Mouse (Mus musculus) adrenal gland (tissue): Measurements from ENCODE around the gene Manba.
"Not testable (repeated sequence)": the region's sequence is repeated elsewhere in the genome, so short reads cannot be mapped to it uniquely, and the experiment has no call there.

ENCODE experiments used
- intact Hi-C: fragments of 180-260 bp; cut with DNase I; formaldehyde crosslinking; loops from one replicate; pipeline ENCODE4 v1.15.1; 2025
- long read RNA-seq, 2 experiments: library from polyadenylated mRNA; unstranded; transcript quantifications; one replicate each; pipeline ENCODE4 v2.0.0; 2020; ENCODE audit warnings: borderline replicate concordance in 1 of 2; ENCODE audit not compliant: insufficient replicate concordance in 1 of 2

Gene Manba
- long read RNA-seq, experiment 1, partial matches to known transcripts, result 3 of 4 reads
- long read RNA-seq, experiment 1, other reads (novel, unspliced or antisense), result 0 of 4 reads
- long read RNA-seq, experiment 2, partial matches to known transcripts, result 4 of 8 reads
- long read RNA-seq, experiment 2, other reads (novel, unspliced or antisense), result 2 of 8 reads

DNA sequence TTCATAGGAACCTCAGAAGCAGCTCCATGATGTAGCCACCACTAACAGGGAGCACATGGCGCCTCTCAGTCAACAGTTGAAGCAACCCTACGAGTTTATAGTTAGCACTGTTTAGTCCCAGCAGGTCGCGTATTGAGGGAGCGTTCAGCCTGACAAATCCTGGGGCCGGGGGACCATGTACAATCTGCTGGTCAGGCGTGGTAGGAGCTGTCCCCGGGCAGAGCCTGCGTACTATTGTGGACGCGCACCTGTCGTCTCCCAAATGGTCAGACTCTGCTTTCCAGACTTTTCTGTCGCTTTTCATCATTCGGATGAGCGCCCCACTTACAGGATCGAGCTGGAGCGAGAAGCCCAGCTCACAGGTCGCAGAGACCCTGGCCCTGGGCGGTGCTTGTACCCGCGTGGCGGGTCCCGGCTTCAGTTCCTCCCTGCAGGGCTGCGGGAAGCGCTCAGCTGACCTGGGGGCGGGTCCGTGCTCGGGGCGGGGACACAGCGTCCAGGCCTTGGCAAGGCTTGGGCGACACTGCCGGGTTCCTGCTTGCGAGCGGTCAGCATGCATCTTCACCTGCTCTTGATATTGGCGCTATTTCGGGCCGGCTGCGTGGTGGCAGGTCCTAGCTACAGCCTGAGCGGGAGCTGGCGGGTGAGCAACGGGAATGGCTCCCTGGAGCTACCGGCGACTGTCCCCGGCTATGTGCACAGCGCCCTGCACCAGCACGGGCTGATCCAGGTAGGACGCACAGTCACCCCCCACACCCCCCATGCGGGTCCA lies at the start of gene Manba:
Gene Manba (plus strand): TSS at position 484 of the 772 bp plus-strand sequence.
- intact Hi-C loops, result no loop called here

DNA sequence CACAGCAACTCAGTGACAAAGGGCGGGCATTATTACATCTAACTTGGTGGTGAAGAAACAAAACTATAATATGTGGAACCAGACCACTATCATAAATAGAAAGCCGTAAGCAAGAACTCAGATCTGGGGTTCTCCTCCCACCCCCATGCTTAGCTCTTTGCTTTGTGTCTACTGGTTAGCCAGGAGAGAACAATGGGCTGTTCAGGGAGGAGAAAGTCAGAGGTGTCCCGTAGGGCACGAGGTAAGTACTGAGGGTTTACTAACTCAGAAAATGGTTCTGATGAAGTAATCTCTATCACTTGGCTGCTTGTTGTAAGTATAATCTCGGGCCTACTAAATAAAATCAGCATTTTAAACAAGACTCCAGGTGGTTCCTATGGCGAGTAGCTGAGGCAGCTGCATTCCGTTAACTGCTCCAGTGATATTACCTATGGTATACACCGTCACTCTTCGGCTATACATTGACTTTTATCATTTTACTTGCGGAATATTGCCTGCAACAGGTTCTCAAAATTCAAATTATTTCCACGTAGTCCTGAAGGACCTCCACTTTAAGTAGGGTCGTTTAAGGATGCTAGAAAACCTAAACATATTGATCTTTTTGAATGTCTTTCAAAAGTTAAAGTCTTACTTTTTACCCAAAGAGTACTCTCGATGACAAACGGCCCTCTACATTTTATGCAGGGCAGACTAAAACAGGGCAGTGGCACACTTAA lies 48.4 kb upstream of the Manba start:
- intact Hi-C loops, result no loop called here

DNA sequence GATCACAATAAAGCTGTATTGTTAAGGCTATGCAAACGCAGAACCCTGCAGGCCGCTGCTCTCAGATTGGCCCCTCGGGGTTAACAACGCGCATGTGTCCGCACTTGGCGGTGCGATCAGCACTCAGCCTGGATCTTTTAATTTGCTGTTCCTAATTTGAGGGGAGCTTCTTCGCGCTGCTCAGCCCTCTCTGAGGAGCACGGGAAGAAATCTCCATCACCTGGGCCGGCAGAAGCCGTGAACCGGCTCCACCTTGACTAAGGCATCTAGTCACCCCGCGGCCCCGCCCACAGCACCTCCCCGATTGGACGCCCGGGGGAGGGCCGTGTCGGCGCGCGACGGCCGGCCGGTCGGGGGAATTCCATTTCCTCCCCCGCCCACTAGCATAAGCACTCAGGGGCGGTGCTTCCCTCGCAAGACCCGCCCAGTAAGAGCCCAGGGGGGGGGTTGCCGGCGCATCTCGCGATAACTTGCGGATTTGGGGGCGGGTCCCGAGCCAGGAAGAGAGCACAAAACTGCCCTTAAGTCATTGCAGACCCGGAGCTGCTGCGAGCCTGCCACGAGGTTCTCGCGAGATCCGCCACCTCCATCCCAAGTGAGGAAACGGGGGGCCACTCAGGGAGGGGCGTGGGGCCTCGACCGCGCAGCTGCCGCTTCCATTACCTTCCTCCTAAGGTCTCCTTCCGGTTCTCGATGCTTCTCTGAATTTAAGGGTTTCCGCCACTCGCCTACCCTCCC lies 47.5 kb upstream of the Manba start, which contains the start of gene Ube2d3:
Gene Ube2d3 (plus strand): TSS at position 392 of the 738 bp plus-strand sequence.
- intact Hi-C loops, result loop anchor here (2.0 kb wide), 1 partner anchor 13 kb away; no protein-coding TSS in a partner anchor

DNA sequence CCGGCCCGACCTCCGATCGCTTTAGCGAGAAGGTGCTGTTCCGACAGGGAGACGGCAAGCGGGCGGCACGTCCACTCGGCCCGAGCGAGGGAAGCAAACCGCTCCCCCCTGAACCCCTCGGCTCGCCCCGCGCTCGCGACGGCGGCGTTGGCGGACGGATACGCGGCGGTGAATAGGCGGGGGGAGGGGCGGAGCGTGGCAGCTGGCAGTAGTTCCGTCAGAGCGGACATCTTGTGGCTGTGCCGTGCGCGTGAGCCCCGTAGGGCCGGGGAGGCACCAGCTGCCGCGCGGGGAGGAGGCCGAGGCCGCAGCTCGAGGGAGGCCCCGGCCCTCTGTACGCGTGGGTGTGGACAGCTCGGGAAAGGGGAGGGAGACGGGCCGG lies 46.9 kb upstream of the Manba start:
- intact Hi-C loops, result loop anchor here (2.0 kb wide), 1 partner anchor 14 kb away; no protein-coding TSS in a partner anchor

DNA sequence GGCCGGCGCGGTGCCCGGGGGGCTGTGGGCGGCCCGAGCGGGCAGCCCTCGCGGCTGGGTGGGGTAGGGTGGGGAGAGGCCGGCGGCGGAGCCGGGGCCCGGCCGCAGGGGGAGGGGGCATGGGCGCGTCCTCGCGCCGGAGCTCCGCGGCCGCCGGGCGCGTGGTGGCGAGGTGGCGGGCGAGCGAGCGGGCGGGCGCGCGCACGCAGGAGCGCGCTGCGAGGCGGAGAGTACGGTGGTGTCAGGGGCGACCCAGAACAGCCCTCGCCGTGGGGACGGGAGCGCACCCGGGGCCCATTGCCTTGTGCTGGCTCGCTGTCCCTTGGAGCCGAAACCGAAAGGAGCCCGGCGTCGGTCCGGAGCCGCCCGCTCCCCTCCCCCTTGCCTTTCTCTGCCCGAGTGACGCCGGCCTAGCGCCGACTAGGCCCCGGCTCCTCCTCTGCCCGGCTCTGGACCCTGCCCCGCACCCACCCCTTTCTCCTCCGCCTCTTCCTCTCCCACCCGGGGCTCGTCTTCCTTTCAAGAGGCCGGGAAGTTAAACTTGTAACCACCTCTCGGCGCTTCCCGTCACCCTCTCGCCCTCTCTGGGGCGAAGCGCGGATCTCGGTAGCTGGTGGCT lies 46.4 kb upstream of the Manba start:
- intact Hi-C loops, result loop anchor here (2.0 kb wide), 1 partner anchor 14 kb away; no protein-coding TSS in a partner anchor

DNA sequence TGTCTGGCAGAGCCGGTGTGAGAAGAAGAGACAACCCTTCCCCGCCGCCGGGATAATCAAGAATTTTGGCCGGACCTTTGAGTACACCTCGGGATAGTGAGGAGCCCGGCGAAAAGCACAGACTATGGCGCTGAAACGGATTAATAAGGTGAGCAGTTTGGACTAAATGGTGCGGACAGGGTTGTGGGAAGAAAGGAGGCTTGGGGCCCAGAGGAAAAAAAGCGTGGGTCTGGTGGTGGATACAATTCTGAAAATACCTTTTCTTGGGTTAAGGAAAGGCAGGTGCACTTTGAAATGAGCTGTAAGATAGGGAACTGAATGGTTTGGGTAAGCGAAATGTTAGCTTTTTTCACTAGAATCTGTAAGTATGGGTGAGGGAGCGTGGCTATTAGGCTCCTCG lies 45.8 kb upstream of the Manba start:
- intact Hi-C loops, result loop anchor here (2.0 kb wide), 1 partner anchor 15 kb away; no protein-coding TSS in a partner anchor

DNA sequence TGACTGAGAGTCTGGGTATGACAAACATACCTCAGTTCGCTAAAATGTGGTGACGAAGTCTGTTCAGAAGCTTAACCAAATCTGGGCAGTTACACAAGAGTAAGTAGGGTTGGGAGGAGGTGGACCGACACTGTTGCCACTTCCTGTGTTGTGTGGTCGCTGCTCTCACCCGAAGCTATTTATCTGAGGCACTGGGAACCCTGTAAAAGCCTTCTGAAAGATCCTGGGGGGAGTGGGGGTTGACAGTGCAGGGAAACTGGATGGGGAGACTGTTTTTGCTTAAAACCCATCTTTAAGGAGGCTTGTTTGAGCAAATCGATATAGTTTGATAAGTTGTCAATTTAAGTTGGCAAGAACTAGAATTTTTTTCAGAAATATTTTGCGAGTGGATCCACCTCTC lies 45.2 kb upstream of the Manba start:
- intact Hi-C loops, result no loop called here

DNA sequence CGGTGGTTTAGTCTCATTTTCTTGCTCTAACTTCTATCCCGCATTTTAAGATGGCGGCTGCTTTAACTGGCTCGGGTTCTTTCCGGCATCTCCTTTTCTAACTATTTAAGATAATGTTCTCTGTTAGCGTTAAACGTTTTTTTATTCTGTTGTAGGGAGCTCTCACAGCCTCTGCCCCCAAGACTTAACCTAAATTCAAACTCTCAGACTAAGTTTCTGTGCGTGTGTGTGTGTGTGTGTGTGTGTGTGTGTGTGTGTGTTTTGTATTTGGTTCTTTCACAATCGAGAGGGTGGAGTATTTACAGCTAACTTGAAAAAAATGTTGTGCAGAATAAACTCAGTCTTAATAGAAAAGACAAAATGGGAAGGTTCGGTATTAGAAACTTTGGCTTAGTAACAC lies 44.8 kb upstream of the Manba start:
- intact Hi-C loops, result no loop called here

DNA sequence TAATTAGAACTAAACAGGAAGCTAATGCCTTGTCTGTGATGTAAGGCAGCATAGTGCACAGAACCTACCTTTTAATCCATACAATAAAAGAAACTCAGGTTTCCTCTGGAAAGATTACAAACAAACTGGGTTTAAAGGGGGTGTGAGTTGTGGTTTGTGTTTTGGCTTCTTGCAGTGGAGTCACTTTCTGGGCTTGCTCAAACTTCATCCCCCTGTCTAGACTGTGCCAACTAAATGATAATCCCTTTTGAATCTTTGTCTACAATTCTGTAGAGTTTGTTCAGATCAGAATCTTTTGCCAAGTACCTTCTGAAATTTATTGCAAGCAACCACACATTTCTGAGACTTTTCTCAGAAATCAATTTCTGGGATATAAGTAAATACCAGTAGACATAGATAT lies 40.5 kb upstream of the Manba start:
- intact Hi-C loops, result no loop called here

DNA sequence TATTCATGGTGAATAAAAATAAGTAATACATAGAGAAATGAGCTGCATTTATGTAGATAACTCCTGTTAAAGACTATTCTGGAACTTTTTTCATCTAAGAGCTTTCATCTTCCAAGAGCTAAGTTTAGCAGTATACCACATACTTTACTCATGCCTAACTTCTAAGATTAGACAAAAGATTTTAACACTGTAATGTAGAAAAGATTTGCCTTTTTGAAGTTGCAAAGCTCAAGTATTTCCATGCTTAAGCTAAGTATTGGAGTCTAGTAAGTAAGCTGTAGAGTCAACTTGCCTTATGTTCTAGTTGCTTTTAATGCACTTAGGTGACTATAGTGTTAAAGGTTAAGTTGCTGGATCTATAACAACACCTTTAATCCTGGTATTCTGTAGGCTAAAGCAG lies 26.4 kb upstream of the Manba start:
- intact Hi-C loops, result no loop called here

DNA sequence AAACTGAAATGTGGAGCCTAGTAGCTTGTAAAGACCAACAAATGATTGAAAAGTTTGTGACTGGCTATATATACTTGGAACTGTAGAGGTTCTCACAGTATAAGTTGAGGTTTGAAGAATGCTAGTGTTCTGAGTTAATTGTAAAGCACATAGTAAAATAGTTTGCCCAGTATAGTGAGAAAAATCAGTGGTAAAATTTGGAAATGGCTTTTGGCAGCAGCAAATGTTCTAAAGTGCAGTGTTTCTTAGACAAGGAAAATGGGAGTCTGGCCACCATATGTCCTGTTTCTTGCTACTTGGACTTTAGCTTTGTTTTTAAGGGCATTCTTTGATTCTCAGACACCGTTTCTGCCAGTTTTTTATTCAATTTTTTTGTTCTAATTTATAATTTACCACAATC lies 17.0 kb upstream of the Manba start:
- intact Hi-C loops, result no loop called here

DNA sequence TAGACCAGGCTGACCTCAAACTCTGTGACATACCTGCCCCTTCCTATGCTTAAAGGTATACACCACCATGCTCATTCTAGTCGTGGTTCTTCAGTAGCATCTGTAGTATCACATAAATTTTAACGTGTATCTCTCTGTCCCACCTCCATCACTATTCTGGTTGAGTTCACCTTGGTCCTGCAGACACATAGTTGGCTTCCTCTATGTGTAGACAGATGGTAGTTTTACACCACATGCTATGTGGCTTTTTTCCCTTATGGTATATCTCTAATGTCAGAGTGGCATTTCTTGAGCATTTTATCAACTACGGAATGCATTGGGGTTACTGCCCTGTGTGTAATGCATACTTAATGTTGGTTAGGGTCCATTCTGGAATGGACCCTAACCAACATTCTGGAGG lies 16.3 kb upstream of the Manba start:
- intact Hi-C loops, result no loop called here

DNA sequence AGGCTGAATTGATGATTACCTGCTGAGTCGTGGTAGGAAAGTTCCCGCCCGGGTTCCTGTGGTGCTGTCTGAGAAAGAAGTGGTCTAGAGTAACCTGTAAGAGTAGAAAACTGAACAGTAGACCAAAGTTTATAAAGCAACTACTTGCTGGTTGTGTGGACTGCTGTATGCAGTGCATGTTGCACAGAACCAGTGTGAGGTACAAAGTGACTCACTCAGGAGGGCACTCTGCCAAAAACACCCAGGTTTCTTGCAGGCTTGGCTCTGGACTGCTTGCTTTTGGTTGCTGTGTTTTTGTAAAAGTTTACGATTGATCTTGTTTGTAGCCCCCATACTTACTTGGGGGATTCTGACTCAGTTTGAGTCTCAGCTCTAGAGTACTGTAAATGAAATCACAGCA lies 15.4 kb upstream of the Manba start:
- intact Hi-C loops, result no loop called here

DNA sequence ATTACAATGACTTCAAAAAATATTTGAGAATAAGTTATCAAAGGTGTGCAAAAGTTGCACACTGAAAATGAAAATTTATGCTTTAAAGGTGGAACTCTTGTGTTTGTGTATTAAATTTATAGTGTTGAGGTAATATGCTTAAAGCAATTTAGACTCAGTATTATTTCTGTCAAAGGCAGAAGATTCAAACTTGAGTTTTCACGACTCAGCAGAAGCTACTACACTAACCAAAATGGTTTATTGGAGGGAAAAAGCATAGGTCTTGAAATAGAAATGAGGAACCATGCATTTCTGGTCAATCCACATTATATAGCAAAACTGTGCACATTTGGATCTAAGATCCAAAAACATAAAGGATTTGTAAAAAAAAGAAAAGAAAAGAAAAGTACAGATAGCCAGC lies 14.6 kb upstream of the Manba start:
- intact Hi-C loops, result no loop called here

DNA sequence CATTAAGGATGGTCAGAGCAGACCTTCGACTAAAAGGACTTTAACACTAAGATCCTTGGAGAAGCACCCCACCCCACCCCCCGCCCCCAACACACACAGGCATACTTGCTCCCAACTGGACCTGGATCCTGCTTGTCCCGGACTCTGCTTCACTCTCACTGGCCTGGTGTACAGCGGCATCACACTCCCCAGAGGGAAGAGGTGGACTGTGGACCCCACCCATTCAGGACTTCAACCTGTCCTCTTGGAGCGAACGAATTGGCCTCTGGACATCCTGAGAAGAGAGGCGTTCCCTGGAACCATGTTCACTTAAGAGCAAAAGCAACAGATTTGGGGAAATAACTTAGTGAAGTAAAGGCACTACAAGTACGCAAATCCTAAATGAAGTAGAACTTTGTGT lies 10.4 kb upstream of the Manba start:
- intact Hi-C loops, result no loop called here

DNA sequence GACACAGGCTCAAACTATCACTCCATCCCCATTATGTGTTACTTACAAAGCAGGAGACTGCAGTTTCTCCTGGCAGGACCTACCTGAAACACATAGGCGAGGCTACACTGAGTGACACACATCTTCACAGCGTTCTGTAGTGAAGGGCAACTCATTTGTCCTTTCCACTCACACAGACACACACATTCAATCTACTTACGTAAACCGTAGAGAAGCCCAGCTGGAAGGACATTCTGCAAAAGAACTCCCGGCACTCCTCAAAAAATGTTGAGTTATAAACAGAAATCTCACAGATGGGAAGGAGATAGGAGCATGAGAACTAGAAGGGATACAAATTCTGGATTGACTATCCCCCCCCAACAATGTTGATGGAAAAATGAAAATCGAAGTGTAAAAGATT lies 9.1 kb upstream of the Manba start:
- intact Hi-C loops, result no loop called here

DNA sequence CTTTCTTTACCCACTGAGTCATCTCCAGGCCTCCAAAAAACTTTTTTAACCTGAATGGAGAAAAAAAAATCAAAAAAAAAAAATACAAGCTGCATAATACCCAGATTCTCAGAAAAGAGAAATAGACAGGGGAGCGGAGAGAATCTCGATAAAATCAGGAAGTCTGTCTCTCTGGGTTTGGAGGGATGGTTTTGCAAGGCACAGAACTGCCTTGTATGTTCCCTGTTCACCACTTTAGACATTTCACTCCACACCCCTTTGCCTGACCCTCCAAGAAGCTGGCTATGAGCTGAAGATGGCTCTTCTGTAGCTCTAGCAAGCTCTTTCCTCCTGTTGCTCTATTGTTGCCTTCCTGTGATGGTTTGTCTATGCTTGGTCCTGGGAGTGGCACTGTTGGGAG lies 8.4 kb upstream of the Manba start:
- intact Hi-C loops, result no loop called here

DNA sequence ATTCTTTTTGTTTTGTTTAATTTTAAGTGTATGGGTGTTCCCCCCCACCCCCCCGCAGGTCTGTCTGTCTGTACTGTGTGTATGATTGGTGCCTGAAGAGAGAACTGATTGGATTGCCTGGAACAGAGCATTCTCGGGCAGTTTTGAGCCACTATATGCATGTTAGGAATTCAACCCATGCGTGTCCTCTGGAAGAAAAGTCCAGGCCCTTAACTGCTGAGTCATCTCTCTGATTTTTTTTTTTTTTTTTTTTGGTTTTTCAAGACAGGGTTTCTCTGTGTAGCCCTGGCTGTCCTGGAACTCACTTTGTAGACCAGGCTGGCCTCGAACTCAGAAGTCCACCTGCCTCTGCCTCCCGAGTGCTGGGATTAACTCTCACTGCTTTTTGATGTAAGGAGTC lies 6.3 kb upstream of the Manba start:
- intact Hi-C loops, result not testable (repeated sequence)

DNA sequence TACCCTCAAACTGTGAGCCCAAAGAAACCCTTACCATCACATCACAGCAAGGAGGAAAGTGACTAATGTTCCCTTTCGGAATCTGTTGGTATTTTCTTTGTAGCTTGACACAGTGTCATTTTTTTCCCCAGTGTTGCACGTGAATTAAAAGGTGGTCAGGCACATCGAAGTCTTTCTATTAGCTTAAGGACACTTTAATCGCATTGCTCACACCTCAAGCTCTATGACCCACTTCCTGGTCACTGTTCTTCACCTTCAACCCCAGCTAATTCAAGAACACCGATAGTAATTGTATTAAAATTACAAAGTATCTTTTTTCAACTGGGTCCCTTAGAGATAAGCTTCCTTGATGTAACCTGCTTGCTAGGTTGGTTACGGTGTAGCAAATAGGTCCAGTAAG lies 4.6 kb upstream of the Manba start:
- intact Hi-C loops, result no loop called here

DNA sequence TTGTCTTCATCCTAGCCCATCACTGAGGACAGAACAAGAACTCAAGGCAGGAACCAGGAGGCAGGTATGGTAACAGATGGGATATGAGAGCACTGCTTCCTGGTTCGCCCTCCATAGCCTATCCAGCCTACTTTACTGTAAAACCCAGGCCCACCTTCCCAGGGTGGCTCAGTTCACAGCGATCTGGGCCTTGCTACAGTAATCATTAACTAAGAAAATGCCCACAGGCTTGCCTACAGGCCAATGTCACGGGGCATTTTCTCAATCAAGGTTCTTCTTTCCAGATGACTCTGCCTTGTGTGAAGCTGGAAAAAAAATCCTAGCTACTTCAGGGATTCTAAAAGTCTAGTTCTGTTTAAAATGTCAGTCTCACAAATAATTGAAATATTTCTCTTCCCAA lies 3.8 kb upstream of the Manba start:
- intact Hi-C loops, result no loop called here

DNA sequence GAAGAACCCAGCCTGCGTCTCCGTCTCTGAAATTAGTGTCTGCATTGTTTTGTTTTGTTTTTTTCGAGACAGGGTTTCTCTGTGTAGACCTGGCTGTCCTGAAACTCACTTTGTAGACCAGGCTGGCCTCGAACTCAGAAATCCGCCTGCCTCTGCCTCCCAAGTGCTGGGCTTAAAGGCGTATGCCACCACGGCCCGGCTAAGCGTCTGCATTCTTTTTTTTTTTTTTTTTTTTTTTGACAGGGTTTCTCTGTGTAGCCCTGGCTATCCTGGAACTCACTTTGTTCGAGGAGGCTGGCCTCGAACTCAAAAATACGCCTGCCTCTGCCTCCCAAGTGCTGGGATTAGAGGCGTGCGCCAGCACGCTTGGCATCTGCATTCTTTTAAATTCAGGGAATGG lies 761 bp upstream of the Manba start:
- intact Hi-C loops, result not testable (repeated sequence)
